Mouse (Mus musculus) T-helper 2 cell (primary cell): Measurements from ENCODE around the gene Lpp.

ENCODE experiments used
- in situ Hi-C: fragments of 300-600 bp; cut with MboI, MseI; formaldehyde crosslinking; loops from one replicate; pipeline ENCODE4 v1.15.1; 2025; ENCODE audit warnings: high pct_unique_total_duplicates

Gene Lpp

DNA sequence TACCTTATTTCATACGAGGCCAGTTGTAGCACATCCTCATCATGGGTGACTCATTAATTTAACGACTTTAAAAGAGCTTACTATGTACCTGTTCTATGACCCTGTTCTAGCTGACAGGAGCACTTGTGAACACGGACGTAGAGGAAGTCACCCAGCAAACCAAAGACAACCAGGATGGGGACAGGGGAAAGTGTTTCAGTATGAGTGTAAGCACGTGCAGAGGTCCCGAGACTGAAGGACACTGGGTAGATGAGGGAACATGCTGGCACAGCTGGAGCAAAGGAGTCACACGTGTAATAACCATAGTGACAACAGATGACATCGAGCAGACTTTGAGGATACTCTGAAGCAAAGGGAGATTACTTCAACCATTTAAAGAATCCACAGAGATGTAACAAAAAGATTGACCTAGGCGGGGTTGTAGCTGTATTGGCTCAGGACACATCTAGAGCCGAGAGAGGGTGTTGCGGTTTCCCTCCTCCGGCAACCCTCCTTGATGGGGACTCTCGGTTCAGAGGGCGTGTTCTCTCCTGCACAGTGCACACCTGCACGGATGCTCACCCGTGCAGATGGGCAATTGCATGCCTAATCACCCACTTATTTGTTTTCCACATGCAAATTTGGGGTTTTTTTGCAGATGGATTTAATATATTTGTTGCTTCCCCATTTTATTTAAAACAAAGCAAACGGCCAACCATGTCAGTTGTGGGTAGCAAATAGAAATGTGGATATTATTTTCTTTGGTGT, 74.4 kb downstream of the Lpp start:
- in situ Hi-C loops = no loop called here

DNA sequence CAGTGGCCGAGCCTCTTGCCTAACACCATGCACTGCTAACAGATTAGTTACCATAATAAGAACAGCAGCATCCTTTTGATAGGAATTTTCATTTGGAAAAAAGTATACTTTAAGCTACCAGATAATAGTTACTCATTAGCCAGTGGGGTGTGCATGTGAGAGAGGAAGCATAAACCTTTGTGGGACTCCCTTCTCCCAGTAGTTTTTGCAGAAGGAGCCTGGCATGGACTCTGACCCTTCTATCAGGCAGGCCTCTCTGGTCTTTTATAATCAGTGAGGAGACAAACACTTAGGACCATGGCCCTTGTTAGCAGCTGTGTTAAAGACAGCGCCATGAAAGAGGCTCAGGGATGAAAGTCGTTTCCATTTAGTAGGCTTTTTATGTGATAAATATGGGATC, 76.0 kb downstream of the Lpp start:
- in situ Hi-C loops = no loop called here

DNA sequence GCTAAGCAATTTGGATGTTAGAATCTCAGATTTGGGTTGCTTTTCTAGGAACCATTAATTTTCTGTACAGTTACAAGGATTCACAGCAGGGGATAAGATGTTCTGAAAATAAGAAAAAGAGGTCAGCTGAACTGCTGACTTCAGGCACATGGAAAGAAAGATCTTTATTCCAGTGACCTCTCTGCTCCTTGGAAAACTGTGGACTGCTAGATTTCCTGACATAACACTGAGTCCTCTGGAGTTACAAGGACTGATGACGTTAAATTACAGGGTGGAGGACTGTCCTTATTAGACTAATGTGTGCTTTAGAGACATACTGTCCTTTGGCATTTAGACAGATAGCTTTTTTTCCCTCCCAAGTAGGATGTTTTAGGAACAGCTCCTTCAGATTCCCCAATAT, 77.3 kb downstream of the Lpp start:
- in situ Hi-C loops = no loop called here

DNA sequence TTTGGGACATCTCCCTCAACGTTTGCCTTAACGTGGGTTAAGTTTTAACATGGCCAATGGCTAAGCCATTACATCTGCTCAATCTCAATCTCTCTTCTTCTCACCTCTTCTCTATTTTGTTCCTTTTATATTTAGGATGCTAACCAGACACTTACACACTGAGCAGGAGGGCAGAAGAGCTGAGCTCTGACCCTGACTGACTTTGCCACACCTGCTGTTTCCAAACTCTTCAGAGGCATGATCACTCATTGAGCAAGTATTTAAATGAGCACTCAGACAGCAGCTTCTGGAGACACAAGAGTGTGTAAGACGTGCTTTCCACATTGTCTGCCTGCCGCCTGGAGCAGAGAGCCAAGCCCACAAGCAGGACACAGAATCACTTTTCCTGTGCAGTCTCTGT, 77.7 kb downstream of the Lpp start:
- in situ Hi-C loops = no loop called here

DNA sequence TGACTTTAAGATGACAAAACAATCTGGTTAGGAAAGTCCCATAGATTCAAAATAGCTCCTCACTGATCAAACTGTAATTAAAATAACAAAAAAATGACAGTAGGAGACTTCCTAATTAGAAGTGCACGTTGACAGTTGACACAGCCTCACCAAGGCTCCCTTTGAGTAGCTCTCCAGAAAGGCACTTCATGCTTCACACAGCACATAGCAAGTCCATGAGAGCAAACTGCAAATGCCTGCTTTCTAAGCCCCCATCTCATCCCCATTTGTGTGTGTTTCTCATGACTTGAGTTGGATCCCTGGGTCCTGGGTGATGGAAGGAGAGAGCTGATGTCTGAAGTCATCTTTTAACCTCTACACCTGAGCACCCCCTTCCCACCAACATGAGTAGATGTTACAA, 78.5 kb downstream of the Lpp start:
- in situ Hi-C loops = no loop called here

DNA sequence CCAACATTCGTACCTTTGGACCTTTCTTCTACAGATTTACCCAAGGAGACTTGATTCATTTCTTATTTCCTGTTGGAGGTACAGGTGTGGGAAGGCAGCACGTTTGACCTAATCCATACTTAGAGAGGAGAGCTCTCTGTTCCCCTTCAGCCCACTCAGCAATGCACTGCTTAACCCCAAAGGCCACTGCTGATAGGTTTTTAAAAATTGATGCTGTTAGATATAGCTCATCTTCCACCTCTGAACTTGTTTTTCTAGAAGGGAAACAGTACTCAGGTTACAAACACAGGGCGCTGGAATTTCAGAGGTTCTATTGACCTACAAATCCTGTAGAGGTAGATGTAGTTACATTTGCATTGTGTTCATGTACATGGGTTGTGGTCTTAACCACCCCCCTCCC, 80.7 kb downstream of the Lpp start:
- in situ Hi-C loops = no loop called here

DNA sequence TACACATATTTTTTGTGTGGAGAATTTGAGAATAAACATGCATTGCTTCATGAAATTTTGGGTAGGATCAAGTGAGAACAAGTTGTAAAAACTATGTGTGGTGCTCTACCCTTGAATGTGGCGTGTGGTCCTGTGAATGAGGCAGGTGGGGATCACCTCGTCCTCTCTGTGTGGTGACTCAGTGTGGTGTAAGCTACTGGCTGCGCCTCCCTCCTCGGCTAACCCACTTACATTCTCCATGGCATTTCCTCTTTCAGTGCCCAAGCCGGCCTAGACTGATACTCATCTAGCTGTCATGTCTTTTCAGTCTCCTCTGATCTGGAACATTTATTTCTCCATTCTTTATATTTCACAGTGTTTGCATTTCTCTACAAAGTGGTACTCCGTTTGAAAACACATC, 81.5 kb downstream of the Lpp start:
- in situ Hi-C loops = loop anchor here (25.0 kb wide), 1 partner anchor 588 kb away; no protein-coding TSS in a partner anchor

DNA sequence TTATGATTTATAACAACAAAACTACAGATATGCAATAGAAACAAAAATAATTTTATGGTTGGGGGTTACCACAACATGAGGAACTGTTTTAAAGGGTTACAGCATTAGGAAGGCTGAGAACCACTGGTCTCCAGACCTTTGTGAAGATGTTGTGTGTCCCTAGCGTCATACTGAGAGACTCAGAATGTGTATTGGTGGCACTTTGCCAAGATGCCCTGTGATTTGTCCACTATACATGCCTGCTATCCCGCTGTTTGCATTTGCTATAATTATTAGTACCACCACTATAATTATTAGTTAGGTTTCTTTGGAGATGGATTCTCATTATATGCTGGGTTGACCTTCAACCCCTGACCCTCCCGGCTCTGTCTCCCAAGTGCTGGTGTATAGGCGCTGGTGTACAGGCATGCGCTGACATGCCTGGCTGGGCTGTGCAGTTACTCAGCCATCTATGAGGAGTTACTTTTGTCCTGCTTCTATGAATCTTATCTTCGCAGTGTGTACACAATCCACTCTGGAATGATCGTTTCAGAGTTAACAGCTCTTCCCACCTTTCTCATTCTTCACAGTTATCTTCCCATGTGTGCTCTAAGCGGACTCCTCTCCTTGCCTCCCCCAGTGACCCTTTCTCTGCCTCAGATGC, 82.1 kb downstream of the Lpp start:
- in situ Hi-C loops = loop anchor here (25.0 kb wide), 1 partner anchor 587 kb away; no protein-coding TSS in a partner anchor

DNA sequence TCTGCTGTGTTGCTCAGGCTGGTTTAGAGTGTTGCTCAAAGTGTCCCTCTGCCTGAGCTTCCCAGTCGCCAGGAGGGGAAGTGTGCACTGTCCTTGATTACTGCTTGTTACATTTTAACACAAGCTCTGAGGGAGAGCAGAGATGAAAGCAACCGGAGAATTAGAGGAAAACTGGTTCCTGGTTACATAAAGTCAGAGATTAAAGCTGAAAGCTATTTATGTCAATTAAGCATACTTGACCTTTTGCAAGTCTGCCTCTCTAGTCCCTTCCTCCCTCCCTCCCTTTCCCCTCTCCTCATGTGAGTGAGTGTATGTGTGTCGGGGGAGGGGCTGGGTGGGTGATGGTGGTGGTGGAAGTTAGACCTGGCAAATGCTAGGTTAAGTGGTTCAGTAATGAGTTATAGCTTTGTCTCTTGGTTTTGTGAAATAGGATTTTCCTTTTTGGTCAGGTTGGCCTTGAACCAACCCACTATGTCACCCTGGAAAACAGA, 83.6 kb downstream of the Lpp start:
- in situ Hi-C loops = loop anchor here (25.0 kb wide), 1 partner anchor 585 kb away; no protein-coding TSS in a partner anchor

DNA sequence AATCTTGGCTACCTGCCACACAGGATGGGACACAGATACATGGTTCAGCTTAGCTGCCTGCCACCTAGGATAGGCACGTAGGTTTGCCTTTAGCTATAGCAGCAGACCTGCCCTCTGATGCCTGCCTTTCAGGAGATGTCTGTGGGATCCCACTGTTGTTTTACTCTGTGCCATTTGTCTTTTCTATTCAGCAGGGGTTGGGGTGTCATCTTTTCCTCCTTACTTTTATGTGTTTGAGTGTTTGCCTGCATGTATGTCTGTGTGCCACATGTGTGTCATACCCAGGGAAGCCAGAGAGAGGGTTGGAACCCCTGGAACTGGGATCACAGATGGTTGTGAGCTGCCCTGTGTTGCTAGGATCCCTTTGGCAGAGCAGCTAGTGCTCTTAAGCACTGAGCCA, 84.7 kb downstream of the Lpp start:
- in situ Hi-C loops = loop anchor here (25.0 kb wide), 1 partner anchor 584 kb away; no protein-coding TSS in a partner anchor

DNA sequence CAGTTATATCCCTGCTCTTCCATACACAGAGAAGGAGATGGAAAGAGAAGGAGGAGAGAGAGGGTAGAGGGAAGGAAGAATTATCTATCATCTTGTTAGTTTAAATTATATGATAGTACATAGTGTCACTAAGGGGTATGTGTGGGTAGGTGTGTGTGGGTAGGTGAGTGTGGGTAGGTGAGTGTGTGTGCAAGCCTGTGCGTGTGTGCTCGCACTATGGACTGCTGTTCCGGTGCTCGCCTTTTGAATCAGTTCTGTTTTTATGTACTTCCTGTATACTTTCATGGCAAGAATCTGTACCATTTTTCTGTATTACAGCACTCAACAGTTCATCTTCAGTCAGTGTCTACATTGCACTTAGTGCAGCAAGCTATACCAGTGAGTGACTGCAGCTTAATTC, 85.5 kb downstream of the Lpp start:
- in situ Hi-C loops = loop anchor here (25.0 kb wide), 1 partner anchor 583 kb away; no protein-coding TSS in a partner anchor

DNA sequence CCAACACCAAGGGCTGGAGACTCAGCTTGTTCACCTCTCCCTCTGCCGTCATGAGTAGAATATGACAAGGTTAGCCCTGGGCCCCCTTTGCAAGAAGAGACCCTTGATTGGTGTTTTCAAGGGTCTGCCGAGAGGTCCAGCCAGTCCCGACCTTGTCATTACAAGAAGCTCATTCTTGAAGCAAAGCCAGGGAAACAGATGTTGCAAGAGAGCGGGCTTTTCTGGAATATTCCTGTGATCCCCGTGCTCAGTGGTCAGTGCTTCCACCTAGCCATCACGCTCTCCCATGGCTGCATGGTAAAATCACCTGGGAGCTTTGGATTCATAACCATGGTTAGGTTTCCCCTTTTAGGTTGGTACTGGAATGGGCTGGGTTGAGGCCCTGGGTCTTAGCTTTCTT, 89.3 kb downstream of the Lpp start:
- in situ Hi-C loops = loop anchor here (25.0 kb wide), 1 partner anchor 580 kb away; no protein-coding TSS in a partner anchor

DNA sequence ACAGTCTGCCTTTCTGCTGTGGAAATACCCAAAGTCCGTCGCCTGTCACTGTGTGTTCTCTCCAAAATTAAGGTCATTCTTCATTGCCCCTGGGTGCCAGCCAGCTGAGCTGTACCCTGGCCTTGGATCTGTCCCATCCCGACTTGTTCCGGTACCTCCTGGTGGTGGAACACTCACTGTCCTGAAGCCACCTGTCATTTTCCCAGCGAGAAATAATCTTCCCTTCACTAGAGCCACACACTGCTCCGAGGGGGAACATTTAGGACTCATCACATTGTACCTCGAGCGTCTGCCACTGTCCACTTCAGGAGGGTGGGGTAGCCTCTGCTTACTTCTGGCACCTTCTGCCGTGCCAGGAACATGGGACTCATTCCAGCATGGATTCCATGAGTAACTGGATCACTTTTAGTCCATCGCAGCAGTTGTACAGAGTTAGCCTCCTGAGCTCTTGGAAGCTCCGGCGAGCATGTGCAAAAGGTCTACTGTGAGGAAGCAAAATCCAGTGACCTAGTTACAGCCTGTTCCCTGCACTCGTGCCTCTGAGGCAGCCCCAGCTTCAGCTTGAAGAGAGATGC, 90.3 kb downstream of the Lpp start:
- in situ Hi-C loops = loop anchor here (25.0 kb wide), 1 partner anchor 579 kb away; no protein-coding TSS in a partner anchor

DNA sequence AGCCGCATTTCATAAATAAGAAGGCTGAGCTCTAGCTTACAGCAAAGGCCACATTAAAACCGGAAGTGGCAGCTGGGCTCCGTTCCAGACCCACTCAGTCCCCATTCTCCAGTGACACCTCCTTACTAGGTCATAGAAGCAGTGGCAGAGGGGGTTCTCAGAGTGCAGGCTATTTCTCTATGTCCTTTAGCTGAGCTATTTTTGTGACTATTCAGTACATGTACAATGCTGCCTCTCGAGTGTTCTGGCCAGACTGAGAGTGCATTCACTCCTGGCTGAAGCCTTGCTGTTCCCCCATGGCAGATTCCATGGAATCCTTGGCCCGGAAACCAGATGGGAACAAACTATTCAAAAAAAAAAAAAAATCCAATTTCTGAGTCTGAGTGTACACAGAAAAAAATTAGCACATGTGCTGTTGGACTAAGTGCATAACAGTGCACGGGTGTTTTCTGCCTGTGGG, 94.5 kb downstream of the Lpp start:
- in situ Hi-C loops = loop anchor here (25.0 kb wide), 1 partner anchor 574 kb away; no protein-coding TSS in a partner anchor

DNA sequence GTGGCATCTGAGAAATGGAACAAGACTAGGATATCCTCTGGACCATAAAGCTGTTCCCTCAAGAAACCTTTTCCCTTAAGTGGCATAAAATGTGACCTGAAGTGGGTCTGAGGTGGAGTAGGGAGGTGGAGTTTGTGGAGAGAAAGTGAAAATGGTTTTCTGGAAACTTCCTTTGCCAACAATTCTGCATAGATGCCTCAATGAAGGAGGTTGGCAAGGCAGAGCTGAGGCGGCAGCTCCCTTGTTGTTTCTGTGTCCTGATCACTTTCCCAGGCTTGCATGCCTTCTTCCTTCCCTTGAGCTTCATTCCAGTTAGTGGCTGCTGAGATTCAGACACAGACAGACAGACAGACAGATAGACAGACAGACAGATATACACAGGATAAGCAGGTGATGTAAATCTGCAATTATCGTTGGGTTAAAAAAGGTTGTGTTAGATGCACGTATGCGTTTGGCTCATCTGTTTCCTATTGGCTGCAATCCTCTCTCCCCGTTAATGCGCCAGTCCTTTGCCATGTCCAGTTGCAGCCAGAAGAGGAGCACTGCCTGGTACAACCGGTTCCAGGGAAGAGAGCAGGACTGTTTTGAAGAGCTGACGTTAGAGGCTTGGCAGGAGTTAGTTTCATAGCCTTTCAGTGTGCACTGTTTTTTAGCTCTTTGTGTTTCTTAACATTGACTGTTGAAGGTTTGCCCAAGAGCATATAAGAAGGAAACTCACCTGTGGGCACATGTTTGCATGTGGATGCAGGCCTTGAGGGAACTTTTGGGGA, 96.4 kb downstream of the Lpp start:
- in situ Hi-C loops = loop anchor here (25.0 kb wide), 1 partner anchor 573 kb away; no protein-coding TSS in a partner anchor

DNA sequence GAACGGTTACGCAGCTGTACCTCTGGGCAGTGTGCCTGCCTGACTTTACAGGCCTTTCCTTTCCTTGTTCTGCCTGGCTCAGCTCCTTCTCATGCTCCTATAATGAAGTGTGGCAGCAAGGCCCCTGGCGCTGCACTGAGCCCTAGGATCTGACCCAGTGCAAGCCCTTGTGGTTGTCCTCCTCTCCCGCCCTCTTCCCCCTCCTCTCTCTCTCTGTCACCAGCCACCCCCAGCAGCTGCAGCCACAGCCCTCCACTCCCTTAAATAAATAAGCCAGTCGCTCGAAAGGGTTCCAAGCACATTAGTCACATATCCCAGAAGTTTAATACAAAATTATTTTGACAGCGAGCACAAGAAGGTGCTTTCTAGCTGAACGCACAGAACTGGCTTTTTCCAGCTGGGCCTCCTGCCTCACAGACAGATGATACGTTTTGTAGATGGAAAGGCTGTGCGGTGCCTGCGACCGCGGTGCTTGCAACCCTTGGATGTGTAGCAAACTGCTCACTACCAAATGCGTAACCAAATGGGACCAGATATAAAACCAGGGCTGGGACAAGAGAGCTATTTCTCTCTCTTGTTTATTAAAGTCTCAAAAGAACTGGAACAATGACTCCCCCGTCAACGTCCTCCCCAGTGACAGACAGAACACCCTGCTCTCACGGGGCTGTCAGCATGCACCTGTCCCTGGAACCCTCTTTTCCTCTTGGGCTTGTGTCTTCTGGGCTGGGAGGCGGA, 97.6 kb downstream of the Lpp start:
- in situ Hi-C loops = loop anchor here (25.0 kb wide), 1 partner anchor 571 kb away; no protein-coding TSS in a partner anchor

DNA sequence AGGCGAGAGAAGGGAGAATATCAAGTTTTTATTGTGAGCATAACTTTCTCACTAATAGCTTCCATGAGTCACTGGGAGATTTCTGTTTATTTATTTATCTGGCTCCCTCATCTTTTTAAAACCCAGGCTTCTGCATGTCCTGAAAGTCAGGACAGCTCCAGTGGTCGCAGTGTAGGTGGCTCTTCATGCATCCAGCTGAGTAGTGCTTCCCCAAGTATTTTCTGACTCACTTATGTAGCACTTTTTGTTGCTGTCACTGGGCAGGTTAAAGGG, 98.1 kb downstream of the Lpp start:
- in situ Hi-C loops = loop anchor here (25.0 kb wide), 1 partner anchor 571 kb away; no protein-coding TSS in a partner anchor

DNA sequence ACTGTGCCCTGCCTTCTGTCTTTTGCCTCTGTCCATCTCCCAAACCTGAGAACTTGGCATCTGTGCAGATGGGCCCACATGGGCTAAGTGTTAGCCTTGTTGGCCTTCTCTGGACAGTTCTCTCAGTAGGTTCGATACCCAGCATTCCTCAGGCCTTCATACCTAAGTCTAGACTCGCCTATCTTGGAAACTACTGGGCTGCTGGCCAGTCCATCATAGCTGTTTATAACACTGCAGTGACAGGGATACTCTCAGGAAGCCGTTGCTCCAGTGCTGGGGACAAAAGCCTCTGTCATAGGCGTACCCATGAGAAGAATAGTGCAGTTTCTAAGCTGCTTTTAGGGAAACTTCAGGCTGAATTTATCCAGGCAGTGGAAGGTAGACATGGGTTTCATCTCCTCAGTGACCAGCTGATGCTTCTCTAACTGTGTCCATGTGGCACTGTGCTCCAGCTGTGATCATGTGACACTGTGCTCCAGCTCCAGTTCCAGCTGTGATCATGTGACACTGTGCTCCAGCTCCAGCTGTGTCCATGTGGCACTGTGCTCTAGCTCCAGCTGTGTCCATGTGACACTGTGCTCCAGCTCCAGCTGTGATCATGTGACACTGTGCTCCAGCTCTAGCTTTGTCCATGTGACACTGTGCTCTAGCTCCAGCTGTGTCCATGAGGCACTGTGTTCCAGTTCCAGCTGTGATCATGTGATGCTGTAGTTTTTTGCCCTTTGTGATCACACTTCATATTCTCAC, 99.1 kb downstream of the Lpp start:
- in situ Hi-C loops = loop anchor here (25.0 kb wide), 1 partner anchor 570 kb away; no protein-coding TSS in a partner anchor

DNA sequence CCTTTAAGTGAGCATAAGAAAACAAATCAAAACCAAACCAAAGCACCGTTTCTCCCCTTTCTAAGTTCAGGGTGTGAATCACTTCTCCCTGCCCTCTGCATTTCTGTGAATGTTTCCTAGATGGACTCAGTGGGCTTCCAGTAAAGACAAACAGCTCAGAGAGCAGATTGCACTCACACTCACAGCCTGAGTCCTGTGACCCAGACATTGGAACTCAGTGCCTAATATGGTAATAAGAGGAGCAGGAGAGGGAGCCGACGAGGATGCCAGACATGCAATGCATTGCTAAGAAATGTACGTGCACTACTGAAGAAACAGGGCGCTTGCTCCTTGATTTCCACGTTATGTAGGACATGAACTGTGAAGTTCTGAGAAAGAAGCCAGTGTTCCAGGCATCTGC, 101.2 kb downstream of the Lpp start:
- in situ Hi-C loops = loop anchor here (25.0 kb wide), 1 partner anchor 568 kb away; no protein-coding TSS in a partner anchor

DNA sequence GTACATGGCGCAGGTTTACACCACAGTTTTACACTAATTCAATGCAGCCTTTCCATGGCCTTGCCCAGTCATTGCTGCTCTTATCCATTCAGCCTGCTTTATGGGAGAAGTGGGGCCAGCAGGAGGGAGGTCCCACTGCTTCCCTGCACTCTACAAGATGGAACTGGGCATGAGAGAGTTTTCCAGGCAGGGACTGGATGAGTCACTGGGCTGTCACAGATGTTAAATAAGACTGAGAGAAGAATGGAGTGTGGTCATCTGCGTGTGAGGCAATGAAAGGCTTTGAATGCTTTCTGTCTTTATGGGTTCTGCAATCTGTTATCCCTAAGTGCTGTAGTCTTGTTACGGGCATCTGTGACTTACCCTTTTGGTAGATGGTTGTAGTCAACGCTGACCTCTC, 102.2 kb downstream of the Lpp start:
- in situ Hi-C loops = loop anchor here (25.0 kb wide), 1 partner anchor 567 kb away; no protein-coding TSS in a partner anchor
